Mouse (Mus musculus) cortical plate, adult 2 months (tissue): ENCODE data around the gene Tmem41b.

Experiments used
- CTCF ChIP-seq: fragments of 200-500 bp; IDR thresholded peaks from 2 replicates; pipeline ENCODE4 v1.5.1; 2011; ENCODE audit warnings: mild to moderate bottlenecking, control low read depth, low read length; ENCODE audit not compliant: insufficient read depth; ENCODE audit errors: extremely low read depth
- POLR2A ChIP-seq: fragments of 200-500 bp; IDR thresholded peaks from 2 replicates; pipeline ENCODE4 v1.6.1; 2011; ENCODE audit warnings: mild to moderate bottlenecking, low read length, control low read depth; ENCODE audit not compliant: insufficient read depth; ENCODE audit errors: extremely low read depth

DNA sequence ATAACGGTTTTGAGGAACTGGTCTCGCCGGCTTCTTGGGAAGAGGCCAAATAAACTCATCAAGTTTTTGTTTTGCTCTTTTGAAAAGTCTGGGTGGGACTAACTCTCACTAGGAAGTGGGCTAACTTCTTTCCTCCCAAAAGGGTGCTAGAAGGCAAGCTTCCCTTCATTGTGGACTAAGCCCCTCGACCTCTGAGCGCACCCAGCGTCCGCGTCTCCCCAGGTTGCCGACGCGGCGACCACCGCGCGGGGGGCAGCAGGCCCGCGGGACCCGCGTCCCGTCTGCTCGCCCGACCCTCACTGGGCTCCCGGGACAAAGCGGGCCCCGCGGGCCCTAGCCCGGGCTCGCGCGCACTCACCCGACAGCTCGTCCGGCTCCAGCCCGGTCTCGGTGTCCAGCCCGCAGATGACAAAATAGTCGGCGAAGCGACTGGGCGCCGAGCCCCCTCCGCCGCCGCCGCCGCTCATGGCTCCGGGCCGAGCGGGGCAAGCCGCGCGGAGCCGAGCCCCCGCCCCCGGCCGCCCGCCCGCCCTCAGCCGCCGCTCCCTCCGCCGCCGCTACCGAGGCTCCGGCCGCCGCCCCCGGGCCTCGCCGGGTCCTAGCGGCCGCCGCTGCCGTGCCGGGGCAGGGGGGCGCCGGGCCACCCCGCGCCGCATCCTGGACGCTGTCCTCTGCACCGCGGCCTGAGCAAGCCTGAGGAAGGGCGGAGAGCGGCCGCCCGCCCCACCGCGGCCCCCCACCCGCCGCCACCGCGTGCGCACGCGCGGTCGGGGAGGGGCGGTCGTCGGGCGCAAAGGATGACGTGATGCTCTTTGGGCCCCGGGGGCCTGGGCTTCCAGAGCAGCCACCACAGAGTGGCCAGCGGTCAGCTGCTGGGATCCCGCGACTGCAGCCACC is 26.8 kb downstream of the Tmem41b start, which contains the start of gene Dennd5a:
- TF ChIP-seq CTCF (no peak), POLR2A (peak; percentile 84)
